Mouse (Mus musculus): ENCODE measurements around the gene Eif3k. TPM values are rescaled to one million over a fixed set of nuclear protein-coding genes. Genes with fewer than 3 reads are reported as not detected.

Eif3k gene
- polyA plus RNA-seq, 1 experiment from 2014 or later = 307 TPM

GRCm38 (mm10) chr7:29014984-29015383 lies 33.3 kb upstream of the Eif3k start:
- H3K27me3 ChIP-seq = peaks cover 20% of the 10 kb centered on the region
- no peak overlapping the region for H3K9ac ChIP-seq (replicated peaks)
- WGBS = 84% methylated on average over 1 of the region's 1 CpGs
- H3K4me2 ChIP-seq (replicated peaks) = no peak overlapping the region
- H3K4me1 ChIP-seq = peaks cover 8% of the 10 kb centered on the region
- no peak for ATAC-seq (replicated peaks)
- H3K36me3 ChIP-seq = no peaks in the 10 kb centered on the region
- H3K27ac ChIP-seq (replicated peaks) = no peak overlapping the region
- 0 out of 2 replicates have a peak, but pooled peaks cover 4% of the 10 kb centered on the region for H3K9me3 ChIP-seq
- no peak overlapping the region for H3K4me3 ChIP-seq

- no peak overlapping the region for H3K27ac ChIP-seq (replicated peaks)
- WGBS = 81% methylated on average over 9 of the region's 9 CpGs
- no peaks in the 10 kb centered on the region for H3K4me1 ChIP-seq
- no peak overlapping the region for H3K4me2 ChIP-seq (replicated peaks)
- H3K9me3 ChIP-seq = no peaks in the 10 kb centered on the region
- no peaks in the 10 kb centered on the region for H3K36me3 ChIP-seq
- H3K9ac ChIP-seq (replicated peaks) = no peak overlapping the region
- H3K27me3 ChIP-seq = no peaks in the 10 kb centered on the region
- no peak overlapping the region for H3K4me3 ChIP-seq
- ATAC-seq (replicated peaks) = no peak
Observed at GRCm38 (mm10) chr7:29008714-29009113, 27.1 kb upstream of the Eif3k start.

DNA sequence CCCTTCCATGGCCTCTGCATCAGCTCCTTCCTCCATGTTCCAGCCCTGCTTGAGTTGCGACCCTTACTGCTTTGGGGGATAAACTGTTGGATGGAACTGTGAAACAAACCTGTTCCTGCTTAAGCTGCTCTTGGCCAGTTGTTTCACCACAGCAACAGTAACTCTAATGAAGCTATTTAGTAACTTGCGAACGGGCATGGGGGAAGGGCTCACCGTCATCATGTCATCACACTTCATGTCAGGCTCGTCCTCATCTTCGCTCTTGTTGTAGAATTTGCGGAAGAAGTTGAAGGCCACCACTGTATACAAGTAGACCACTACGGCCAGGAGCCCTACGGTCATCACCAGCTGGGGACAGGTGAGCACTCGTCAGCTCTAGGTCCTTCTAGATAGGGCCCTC lies 26.5 kb upstream of the Eif3k start:
- Histone ChIP-seq H3K4me1 (no peaks in the 10 kb centered on the region), H3K27ac (replicated peaks) (no peak overlapping the region), H3K4me3 (no peak overlapping the region), H3K9me3 (no peaks in the 10 kb centered on the region), H3K4me2 (replicated peaks) (no peak overlapping the region), H3K36me3 (no peaks in the 10 kb centered on the region), H3K9ac (replicated peaks) (no peak overlapping the region), H3K27me3 (no peaks in the 10 kb centered on the region)
- ATAC-seq (replicated peaks) = no peak
- WGBS = 96% methylated on average over 10 of the region's 10 CpGs

DNA sequence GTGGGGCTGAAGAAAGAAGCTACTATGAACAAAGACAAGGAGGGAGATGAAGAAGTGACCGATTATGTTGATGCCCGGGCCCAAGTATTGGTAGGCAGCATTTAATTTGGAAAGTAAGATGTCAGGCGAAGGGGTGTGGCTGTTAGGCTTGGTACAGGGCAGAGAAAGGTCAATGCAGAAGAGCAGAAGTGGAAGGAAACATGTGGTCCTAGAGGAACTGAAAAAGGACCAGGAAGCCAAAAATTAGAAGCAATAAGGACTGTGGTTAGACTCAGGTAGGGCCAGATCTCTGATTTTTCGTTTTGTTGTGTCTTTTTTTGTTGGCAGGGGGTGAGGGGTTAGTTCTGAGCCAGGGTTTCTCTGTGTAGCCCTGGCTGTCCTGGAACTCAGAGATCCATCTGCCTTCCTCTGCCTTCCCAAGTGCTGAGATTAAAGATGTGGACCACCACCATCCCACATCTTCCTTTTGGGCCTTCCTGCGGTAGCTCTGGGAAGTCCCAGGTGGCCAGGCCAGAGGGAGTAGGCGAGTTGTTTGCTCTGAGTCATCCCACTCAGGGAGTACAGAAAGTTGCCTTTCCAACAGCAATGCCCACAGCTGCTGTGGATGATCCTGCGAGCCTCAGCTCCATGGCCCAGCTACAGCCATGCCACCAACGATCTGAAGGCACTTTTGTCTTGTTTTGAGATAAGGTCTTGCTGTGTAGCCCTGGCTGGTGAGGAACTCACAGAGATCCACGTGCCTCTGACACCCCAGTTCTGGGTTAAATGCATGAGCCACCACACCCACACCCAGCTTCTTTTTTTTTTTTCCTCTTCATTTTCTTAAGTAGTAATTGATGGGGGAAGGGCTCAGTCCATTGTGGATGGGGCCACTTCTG lies 25.8 kb upstream of the Eif3k start:
- 81% methylated on average over 9 of the region's 9 CpGs for WGBS

GRCm38 (mm10) chr7:29000651-29001605 lies 19.3 kb upstream of the Eif3k start:
- H3K4me1 ChIP-seq = peaks cover 10% of the 10 kb centered on the region
- H3K9me3 ChIP-seq = no peaks in the 10 kb centered on the region
- no peaks in the 10 kb centered on the region for H3K36me3 ChIP-seq
- 0 out of 2 replicates have a peak, but pooled peaks cover 5% of the 10 kb centered on the region for H3K27me3 ChIP-seq
- H3K4me3 ChIP-seq = peak overlapping the region; percentile 46
- H3K4me2 ChIP-seq (replicated peaks) = peak overlapping the region; percentile 83
- H3K9ac ChIP-seq (replicated peaks) = peak overlapping the region; percentile 54
- H3K27ac ChIP-seq (replicated peaks) = peak overlapping the region; percentile 47; the same call in 1 of the 2 replicates
- peak; percentile 76 for ATAC-seq (replicated peaks)
- 5% methylated on average over 43 of the region's 43 CpGs for WGBS

More for the DNA sequence above, 25.8 kb upstream of the Eif3k start:
- H3K9ac ChIP-seq (replicated peaks) = no peak overlapping the region
- no peaks in the 10 kb centered on the region for H3K36me3 ChIP-seq
- H3K9me3 ChIP-seq = no peaks in the 10 kb centered on the region
- no peaks in the 10 kb centered on the region for H3K4me1 ChIP-seq
- no peak overlapping the region for H3K4me3 ChIP-seq
- no peak for ATAC-seq (replicated peaks)
- H3K27me3 ChIP-seq = no peaks in the 10 kb centered on the region
- no peak overlapping the region for H3K4me2 ChIP-seq (replicated peaks)
- H3K27ac ChIP-seq (replicated peaks) = no peak overlapping the region

DNA sequence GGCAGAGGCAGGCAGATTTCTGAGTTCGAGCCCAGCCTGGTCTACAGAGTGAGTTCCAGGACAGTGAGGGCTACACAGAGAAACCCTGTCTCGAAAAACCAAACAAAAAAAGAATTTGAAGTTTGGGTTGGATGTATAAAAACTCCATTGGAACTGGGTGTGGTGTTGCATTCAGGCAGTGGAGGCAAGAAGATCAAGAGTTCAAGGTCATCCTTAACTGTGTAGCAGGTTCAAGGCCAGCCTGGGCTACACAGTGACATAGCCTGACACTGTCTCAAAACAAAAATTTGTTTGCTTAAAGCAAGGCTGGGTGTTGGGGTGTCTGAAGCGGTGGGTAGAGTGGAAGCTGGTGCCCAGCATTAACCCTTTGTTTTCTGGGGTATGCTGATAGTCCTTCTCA lies 11.7 kb upstream of the Eif3k start:
- Histone ChIP-seq H3K9me3 (no peaks in the 10 kb centered on the region), H3K27ac (replicated peaks) (no peak overlapping the region), H3K4me3 (no peak overlapping the region), H3K36me3 (no peaks in the 10 kb centered on the region), H3K9ac (replicated peaks) (no peak overlapping the region), H3K4me2 (replicated peaks) (no peak overlapping the region), H3K4me1 (no peaks in the 10 kb centered on the region), H3K27me3 (no peaks in the 10 kb centered on the region)
- WGBS = 82% methylated on average over 3 of the region's 3 CpGs
- no peak for ATAC-seq (replicated peaks)

- Histone ChIP-seq H3K27ac (replicated peaks) (no peak overlapping the region), H3K27me3 (no peaks in the 10 kb centered on the region), H3K9ac (replicated peaks) (no peak overlapping the region), H3K9me3 (no peaks in the 10 kb centered on the region), H3K4me2 (replicated peaks) (no peak overlapping the region), H3K4me3 (no peak overlapping the region), H3K4me1 (no peaks in the 10 kb centered on the region), H3K36me3 (no peaks in the 10 kb centered on the region)
- 88% methylated on average over 3 of the region's 3 CpGs for WGBS
- no peak for ATAC-seq (replicated peaks)
Observed at GRCm38 (mm10) chr7:28992997-28993396, 11.3 kb upstream of the Eif3k start.

- no peaks in the 10 kb centered on the region for H3K4me1 ChIP-seq
- no peak for ATAC-seq (replicated peaks)
- H3K9me3 ChIP-seq = no peaks in the 10 kb centered on the region
- H3K4me3 ChIP-seq = no peak overlapping the region
- no peak overlapping the region for H3K27ac ChIP-seq (replicated peaks)
- no peaks in the 10 kb centered on the region for H3K27me3 ChIP-seq
- H3K9ac ChIP-seq (replicated peaks) = no peak overlapping the region
- 69% methylated on average over 5 of the region's 5 CpGs for WGBS
- H3K4me2 ChIP-seq (replicated peaks) = no peak overlapping the region
- H3K36me3 ChIP-seq = no peaks in the 10 kb centered on the region
Observed at GRCm38 (mm10) chr7:28991616-28992015, 10.0 kb upstream of the Eif3k start.

DNA sequence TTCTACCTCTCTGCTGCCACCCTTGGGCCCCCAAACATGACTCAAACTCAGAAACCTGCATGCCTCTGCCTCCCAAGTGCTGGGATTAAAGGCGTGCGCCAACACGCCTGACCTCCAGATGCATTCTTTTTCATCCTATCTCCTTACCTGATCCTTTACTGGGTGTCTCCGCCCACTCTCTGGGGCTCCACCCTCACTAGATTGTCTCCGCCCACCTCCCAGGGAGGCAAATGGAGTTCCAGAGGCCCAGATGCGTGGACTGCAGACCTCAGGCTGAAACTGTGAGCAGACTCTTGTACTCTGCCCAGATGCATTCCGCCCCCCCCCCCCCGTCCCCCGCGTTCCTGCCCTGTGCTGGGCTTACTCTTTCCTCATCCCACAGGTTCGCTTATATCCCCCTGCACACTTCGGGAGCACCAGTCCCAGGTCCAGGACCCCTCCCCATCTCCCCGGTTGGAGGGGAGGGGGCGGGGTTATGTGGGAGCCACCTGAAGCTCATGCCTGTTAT lies 9.2 kb upstream of the Eif3k start:
- Histone ChIP-seq H3K27me3 (no peaks in the 10 kb centered on the region), H3K4me3 (no peak overlapping the region), H3K9ac (replicated peaks) (no peak overlapping the region), H3K9me3 (no peaks in the 10 kb centered on the region), H3K4me2 (replicated peaks) (no peak overlapping the region), H3K4me1 (no peaks in the 10 kb centered on the region), H3K27ac (replicated peaks) (no peak overlapping the region), H3K36me3 (no peaks in the 10 kb centered on the region)
- 60% methylated on average over 14 of the region's 14 CpGs for WGBS
- ATAC-seq (replicated peaks) = no peak

DNA sequence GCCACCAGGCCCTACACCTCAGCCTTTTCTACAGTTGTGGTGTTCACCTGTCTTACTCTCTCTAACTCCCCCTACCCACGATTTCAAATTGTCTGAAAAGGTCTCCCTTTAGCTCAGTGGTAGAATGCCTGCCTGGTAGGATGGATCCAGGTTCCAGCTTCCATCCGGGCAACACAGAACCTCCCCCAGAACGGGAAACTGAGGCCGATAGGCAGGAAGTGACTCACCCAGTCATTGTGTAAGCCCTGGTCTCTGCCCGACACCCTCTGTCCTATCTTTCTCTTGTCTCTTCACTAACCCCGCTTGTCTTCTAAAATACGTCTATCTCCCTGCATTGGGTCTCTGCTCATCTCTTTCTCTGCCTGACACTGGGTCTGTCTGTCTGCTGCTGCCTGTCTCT lies 3.5 kb upstream of the Eif3k start:
- Histone ChIP-seq H3K9ac (replicated peaks) (no peak overlapping the region), H3K9me3 (no peaks in the 10 kb centered on the region), H3K27ac (replicated peaks) (no peak overlapping the region), H3K27me3 (no peaks in the 10 kb centered on the region), H3K4me3 (no peak overlapping the region), H3K36me3 (no peaks in the 10 kb centered on the region), H3K4me1 (peaks cover 19% of the 10 kb centered on the region), H3K4me2 (replicated peaks) (no peak overlapping the region)
- no peak for ATAC-seq (replicated peaks)
- 91% methylated on average over 7 of the region's 7 CpGs for WGBS

DNA sequence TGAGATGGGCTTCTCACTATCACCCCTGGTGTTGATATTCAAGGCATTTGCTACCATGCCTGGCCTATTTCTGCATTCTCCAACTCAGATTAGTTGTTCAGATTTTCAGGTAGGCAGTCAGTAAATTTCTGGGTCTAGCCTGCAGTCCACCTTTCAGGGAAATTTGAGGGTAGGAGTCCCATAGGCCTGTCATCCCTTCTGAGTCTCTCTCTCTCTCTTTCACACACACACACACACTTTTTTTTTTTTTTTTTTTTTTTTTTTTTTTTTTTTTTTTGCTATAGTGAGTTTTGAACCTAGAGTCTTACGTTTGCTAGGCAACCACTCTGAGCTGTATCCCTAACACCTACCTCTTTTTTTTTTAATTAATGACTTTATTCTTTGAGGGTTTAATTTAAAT lies 2.8 kb upstream of the Eif3k start:
- no peak for ATAC-seq (replicated peaks)
- 96% methylated on average over 1 of the region's 1 CpGs for WGBS
- Histone ChIP-seq H3K4me3 (no peak overlapping the region), H3K9ac (replicated peaks) (no peak overlapping the region), H3K36me3 (peaks cover under 1% of the 10 kb centered on the region; the same call in 1 of the 2 replicates), H3K9me3 (no peaks in the 10 kb centered on the region), H3K4me2 (replicated peaks) (no peak overlapping the region), H3K27ac (replicated peaks) (no peak overlapping the region), H3K27me3 (no peaks in the 10 kb centered on the region), H3K4me1 (peaks cover 19% of the 10 kb centered on the region)

DNA sequence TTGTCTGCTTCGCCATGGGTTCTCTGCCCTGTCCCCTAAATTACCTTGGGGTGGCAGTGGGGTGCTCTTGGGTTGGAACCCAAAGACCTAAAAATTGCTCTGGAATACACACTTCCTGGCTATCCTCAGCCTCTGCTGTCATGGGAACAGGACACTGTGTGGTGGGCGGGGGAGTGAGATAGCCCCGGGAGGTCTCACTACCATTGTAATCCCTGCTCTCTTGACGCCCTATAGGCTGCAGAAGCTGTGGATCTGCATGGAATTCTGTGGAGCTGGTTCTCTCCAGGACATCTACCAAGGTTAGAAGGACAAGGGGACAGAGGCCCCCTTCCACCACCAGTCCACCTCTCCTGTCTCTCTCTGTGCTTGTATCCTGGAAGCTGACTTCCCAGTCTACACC lies 2.2 kb upstream of the Eif3k start:
- no peak for ATAC-seq (replicated peaks)
- peaks cover 19% of the 10 kb centered on the region for H3K4me1 ChIP-seq
- 70% methylated on average over 4 of the region's 4 CpGs for WGBS
- H3K36me3 ChIP-seq = peaks cover 6% of the 10 kb centered on the region; the same call in 1 of the 2 replicates
- H3K9ac ChIP-seq (replicated peaks) = no peak overlapping the region
- no peaks in the 10 kb centered on the region for H3K9me3 ChIP-seq
- H3K4me2 ChIP-seq (replicated peaks) = no peak overlapping the region
- H3K27ac ChIP-seq (replicated peaks) = no peak overlapping the region
- no peak overlapping the region for H3K4me3 ChIP-seq
- no peaks in the 10 kb centered on the region for H3K27me3 ChIP-seq

Data from forebrain, embryonic 15.5 days (tissue).